Mouse (Mus musculus): Measurements from ENCODE around the gene Wdr76.
"Not testable (repeated sequence)": the region's sequence is repeated elsewhere in the genome, so short reads cannot be mapped to it uniquely, and the experiment has no call there.

Wdr76 gene

GRCm38 (mm10) chr2:121505942-121506882 is at the start of gene Wdr76, which contains the start of gene Mfap1a:
TSS of gene Wdr76 (plus strand) at chr2:121506723.
TSS of gene Mfap1a (minus strand) at chr2:121506665.
- DNase-seq (ENCODE audit: low read depth, low spot score): peak; percentile 98

DNA sequence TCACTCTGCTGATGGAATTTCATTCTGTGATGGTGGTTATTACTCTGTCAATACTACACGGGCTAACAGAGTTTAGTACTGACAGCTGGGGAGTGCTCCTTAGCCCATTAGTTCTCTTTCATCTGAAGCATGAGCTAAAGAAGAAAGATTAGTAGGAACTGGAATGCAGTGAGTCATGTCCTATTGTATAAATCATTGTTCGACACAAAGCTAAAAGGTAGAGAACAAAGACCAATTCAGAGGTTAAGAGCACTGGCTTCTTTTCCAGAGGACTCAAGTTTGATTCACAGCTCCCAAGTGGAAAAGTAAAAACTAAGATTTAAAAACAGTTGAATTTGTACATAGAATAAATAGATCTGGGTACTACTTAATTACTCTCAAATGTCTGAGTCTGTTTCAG is 46.5 kb upstream of the Wdr76 start:
- DNase-seq (ENCODE audit: low read depth, low spot score): peak; percentile 55

DNA sequence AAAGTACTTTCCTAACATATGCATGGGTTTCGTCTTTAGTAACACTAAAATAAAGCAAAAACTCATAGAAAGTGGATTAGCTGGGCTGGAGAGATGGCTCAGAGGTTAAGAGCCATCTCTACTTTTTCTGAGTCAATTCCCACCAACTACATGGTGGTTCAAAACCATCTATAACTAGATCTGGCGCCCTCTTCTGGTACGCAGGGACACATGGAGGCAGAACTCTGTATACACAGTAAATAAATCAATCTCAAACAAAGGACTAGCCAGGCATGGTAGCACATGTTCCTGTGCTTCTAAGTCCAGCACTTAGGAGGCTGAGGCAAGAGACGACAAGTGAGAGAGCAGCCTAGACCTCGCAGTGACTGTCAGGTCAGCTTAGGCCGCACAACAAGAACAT is 37.5 kb upstream of the Wdr76 start:
- DNase-seq (ENCODE audit: low read depth, low spot score): not testable (repeated sequence)

DNA sequence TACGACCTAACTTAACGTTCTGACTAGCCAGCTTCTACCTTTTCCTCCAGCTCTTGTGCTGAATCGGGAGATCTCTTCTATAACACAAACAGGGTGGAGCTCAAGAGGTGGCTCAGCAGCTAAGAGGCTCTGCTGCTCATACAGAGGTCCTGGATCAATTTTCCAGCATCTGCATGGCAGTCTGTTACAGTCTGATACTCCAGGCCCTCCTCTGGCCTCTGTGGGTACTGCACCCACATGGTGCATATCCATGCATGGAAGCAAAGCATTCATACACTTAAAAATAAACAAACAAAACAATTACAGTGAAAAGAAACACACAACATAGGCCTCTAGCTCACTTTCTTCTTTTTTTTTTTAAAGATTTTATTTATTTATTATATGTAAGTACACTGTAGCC is 33.7 kb upstream of the Wdr76 start:
- DNase-seq (ENCODE audit: low read depth, low spot score): not testable (repeated sequence)

DNA sequence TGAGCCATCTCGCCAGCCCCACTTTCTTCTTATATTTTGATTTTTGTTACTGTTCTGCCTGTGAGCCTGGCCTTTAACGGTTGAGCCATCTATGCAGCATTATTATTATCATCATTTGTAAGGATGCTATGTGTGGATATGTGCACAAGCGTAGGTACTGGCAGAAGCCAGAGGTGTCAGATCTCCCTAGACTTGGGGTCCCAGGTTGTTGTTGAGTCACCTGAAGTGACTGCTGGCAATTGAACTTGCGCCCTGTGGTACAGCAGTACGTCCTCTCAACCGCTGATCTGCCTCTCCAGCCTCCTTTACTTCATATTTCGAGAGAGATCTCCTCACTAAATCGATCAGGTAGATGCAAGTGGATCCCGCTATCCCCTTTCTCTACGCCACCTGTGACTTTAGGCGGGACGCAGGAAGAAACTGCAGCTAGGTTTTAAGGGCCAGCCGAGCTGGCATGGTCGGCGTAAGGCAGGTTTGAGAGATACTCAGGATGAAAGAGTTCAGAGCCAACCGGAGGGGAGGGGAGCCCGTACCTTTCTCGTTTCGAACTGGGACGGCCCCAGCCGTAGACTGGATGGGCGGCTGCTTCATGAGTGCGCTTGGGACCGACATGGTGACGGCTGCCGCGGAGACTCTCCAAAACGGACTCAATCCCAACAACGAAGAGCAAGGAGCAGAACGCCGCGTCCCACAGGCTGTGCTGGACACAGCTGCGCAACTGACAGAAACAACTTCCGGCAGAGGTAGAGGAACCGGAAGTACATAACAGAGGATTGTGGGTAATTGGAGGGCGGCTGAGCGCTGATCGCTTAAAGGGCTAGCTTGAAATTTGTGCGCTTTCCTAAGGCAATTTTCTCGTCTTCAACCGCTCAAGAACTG is 33.0 kb upstream of the Wdr76 start, which contains the start of gene Mfap1b:
Mfap1b (minus strand) TSS at position 767 of the 879 bp plus-strand sequence.
- peak; percentile 96 for DNase-seq (ENCODE audit: low read depth, low spot score)

DNA sequence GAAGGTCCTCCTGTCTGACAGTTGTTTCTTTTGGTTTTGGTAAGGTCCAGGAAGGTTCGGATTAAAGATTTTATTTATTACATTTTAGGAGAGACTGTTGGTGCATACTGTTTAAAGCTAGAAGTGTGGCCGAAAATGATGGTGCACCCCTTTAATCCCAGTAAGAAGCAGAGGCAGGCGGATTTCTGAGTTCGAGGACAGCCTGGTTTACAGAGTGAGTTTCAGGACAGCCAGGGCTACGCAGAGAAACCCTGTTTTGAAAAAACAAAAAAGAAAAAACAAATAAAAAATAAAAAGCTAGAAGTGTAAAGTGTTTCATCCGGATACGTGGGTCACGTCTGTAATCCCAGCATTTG is 32.4 kb upstream of the Wdr76 start:
- no peak for DNase-seq (ENCODE audit: low read depth, low spot score)

DNA sequence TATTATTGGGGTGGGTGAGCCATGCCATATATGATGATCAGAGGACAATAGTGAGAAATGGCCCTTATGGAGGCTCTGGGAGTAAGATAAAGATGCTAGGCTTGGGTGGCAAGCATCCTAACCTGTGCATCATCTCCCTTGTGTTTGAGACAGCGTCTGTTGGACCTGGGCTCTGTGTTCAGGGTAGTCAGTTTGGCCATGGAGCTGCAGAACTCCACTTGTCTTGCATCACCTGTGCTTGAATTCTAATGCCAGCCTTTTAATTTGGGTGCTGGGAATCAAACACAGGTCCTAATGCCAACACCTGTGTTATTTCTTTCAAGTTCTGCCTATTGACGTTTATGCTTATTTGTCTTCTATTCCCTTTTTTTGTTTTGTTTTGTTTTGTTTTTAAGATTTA is 31.2 kb upstream of the Wdr76 start:
- DNase-seq (ENCODE audit: low read depth, low spot score): not testable (repeated sequence)

DNA sequence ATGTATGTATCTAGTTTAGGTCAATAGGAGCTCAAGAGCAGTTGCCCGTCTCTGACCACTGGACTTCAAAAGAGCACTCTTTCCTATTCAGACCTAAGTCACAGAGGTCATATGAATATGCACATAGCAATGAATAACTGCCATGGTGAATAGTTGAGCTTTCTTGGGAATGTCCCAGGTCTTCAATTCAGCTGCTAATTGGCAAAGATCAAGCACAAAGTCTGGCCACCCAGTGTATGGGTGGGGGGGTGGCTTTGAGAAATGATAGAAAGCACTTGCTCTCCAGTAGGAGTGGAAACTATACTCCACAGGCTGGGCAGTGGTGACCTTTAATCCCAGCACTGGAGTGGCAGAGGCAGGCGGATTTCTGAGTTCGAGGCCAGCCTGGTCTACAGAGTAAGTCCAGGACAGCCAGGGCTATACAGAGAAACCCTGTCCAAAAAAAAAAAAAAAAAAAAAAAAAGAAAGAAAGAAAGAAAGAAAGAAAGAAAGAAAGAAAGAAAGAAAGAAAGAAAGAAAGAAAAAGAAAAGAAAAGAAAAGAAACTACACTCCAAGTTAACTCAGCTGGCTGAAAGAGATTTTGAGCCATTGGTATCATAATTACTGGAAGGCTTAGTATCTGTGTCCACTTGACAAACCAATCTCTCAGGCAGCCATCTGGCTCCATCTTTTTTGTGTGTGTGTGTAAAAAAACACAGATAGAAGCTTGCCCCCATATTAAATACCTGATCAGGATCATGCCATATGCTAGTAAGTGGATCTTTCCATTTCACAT is 28.8 kb upstream of the Wdr76 start:
- DNase-seq (ENCODE audit: low read depth, low spot score): peak; percentile 74

- DNase-seq (ENCODE audit: low read depth, low spot score): peak; percentile 67
Measured at GRCm38 (mm10) chr2:121480498-121480897, 26.0 kb upstream of the Wdr76 start.

DNA sequence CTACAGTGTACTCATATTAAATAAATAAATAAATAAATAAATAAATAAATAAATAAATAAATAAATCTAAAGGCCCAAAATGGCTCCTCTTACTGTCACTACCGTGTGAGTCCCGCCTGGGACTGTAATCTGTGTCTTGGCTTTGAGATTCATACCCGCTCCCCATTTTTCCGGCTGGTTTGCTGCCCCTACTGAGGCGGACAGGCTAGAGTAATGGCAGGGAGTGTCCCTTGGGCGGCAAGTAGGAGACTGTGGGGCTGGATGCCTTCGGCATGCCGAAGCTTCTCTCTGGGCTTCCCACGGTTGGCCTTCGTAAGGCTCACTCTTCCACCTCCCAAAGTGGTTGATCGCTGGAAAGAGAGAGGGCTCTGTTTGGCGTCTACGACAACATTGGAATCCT is 25.6 kb upstream of the Wdr76 start:
- not testable (repeated sequence) for DNase-seq (ENCODE audit: low read depth, low spot score)

DNA sequence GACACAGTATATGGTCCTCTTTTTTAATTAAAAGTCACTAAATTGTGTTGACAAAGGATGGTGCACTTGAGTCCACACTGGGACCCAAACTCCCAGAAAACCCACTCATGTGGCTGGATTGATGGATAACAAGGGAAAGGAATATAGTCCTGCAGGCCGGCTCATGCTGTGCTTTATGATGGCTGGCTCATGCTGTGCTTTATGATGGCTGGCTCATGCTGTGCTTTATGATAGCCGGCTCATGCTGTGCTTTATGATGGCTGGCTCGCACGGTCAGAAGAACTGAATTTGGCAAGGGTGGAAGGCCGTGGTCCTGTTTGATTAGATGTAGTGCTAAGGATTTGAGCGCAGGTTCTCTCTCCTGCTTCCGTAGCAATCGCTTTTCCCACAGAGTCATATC is 22.9 kb upstream of the Wdr76 start:
- peak; percentile 22 for DNase-seq (ENCODE audit: low read depth, low spot score)

GRCm38 (mm10) chr2:121484403-121484802 is 22.1 kb upstream of the Wdr76 start:
- DNase-seq (ENCODE audit: low read depth, low spot score): not testable (repeated sequence)

- not testable (repeated sequence) for DNase-seq (ENCODE audit: low read depth, low spot score)
Measured at GRCm38 (mm10) chr2:121501550-121501949, 5.0 kb upstream of the Wdr76 start.

DNA sequence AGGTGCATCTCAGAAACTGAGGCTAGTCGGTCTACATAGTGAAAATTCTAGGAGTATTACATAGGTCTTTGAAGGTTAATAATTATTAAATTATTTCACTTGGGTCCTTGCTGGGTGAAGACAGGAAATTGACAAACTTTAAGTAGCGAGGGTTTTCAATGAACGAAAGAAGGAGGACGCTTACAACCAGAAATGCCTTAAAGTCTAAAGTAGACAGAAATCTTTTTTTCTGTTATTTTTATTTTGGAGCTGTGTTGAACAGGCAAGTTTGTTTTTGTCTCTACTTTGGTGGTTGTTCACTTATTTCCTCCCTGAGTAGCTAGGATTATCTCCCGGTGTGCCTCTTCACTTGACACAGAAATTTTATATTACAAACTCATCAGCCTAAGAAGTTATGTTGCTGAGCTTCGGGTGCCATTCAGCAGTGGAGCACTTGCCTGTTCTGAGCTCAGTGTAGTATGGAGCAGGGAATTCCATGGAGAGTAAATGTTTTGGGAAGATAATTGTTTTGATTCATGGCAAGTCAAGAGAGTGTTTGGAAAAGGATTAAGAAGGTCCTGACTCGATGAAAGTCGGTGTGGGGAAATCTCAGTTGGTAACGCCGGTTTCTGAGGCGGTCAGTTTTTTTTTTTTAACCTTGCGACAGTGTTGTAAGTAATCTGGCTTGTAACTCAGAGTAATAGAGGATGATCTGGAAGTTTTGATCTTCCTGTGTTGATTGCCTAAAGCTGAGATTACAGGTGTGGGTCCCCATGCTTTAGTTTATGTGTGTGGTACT is 839 bp downstream of the Wdr76 start:
- no peak for DNase-seq (ENCODE audit: low read depth, low spot score)

DNA sequence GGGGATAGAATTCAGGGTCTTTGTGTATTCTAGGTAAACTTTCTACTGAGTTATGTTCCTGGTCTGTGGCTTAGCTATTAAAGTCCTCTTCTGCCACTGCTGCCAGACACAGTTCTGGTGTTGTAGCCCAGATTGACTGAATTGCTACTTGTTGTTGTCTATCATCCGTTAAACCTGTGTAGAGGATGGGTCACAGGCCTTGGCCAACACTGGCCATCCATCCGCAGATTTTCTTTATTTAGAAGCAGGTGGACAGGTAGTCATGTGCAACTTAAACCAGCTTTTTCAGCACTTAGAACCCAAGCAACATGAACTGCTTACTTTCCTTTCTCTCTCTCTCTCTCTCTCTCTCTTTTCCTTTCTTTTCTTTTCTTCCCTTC is 1.4 kb downstream of the Wdr76 start:
- DNase-seq (ENCODE audit: low read depth, low spot score): no peak

DNA sequence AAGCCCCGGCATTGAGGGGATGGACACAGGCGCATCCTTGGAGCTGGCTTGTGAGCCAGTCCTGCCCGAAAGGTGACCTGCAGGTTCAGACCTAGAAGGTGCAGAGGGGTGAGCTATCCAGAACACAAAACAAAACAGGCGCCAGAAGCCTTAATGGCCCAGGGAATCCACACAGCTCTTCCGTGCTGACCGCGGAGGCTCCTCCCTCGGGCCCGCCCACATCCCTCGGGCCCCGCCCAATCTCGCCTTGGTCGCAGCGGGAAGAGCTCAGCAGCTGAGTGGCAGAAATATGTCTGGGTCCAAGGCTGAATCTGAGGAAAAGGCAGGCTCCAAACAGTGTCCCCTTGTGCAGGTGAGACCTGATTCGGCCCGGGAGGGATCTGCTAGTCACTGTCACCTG is 3.1 kb downstream of the Wdr76 start:
- peak; percentile 87 for DNase-seq (ENCODE audit: low read depth, low spot score)

- DNase-seq (ENCODE audit: low read depth, low spot score): peak; percentile 31
Measured at GRCm38 (mm10) chr2:121511401-121511800, 4.9 kb downstream of the Wdr76 start.

DNA sequence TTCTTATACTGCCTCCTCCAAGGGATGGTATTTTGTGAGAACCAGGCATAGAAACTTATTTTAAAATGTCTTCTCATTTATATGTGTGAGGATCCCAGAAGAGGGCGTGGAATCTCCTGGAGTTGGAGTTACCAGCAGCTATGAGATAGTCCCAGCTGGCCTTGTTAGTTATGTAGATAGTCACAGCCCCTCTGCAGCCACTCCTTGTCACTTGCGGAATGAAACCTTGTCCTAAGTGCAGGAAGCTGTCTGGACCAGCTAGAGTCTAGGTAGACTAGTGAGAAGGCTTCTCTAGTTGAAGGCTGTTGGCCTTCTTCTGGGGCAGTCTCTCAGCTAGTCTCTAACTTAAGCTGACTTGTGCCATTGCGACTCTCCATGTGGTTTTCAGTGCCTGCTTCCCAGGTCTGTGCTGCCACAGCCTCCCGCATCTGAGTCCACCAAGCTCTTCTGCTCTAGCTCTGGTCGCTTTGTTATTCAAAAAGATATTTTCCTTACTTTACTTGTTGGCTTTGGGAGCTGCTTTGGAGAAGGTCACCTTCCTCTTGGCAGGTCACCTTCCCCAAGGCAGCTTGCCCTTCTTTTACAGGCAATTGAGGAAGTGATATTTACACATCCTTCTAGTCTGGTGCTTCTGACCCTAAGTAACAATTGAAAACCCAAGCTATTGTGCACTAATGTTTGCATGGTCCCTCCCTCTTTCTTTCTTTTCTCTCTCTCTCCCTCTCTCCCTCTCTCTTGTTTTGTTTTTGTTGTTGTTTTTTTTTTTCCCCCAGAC is 6.7 kb downstream of the Wdr76 start:
- peak; percentile 75 for DNase-seq (ENCODE audit: low read depth, low spot score)

DNA sequence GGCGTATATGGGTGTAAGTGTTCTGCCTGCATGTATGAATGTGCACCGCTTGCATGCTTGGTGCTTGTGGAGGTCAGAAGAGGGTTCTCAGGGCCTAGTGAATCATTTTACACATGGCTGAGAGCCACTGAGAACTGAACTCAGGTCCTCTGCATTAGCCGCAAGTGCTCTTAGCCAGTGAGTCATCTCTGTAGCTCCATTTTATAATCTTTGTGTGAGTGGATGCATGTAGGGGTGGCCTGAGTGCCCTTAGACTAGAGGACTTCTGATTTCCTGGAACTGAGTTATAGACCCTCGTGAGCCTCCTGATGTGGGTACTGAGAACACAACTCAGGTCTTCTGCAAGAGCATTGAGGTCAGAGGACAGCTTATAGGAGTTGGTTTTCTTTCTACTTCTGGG is 7.7 kb downstream of the Wdr76 start:
- DNase-seq (ENCODE audit: low read depth, low spot score): no peak

DNA sequence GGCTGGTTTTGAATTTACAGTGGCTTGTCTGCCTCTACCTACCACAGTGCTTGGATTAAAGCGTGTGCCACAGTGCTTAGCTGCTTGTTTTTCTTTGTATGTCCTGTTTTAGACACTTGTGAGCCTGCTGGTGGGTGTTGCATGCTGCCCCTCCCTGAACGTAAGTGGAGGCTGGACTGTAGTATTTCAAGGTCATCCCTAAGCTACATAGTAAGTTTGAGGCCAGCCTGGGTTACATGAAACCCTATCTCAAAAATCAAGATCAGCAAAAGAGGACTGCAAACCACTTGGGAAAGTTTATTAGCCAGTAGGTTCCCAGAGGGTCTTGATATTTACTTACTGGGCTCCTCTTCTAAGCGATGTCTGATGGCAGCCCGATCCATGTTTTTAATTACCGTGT is 11.6 kb downstream of the Wdr76 start:
- DNase-seq (ENCODE audit: low read depth, low spot score): no peak
